Mouse (Mus musculus): ENCODE results near the gene Aox3.
A peak's percentile ranks its signal among the peaks of the same experiment; 100 is the strongest.

The Aox3 gene

GRCm38 (mm10) chr1:58112880-58113279 lies at the start of gene Aox3:
Gene Aox3 (plus strand): TSS chr1:58113130.
- peak; percentile 92 for ATAC-seq (ENCODE audit: low TSS enrichment)

GRCm38 (mm10) chr1:58065151-58065550 lies 47.8 kb upstream of the Aox3 start:
- ATAC-seq (ENCODE audit: low TSS enrichment) = no peak

GRCm38 (mm10) chr1:58065606-58066005 lies 47.3 kb upstream of the Aox3 start:
- no peak for ATAC-seq (ENCODE audit: low TSS enrichment)

- no peak for ATAC-seq (ENCODE audit: low TSS enrichment)
Observed at GRCm38 (mm10) chr1:58069181-58069580, 43.7 kb upstream of the Aox3 start.

- ATAC-seq (ENCODE audit: low TSS enrichment) = peak; percentile 55; the same call in 1 of the 2 replicates
Observed at GRCm38 (mm10) chr1:58070091-58070490, 42.8 kb upstream of the Aox3 start.

- no peak for ATAC-seq (ENCODE audit: low TSS enrichment)
Observed at GRCm38 (mm10) chr1:58071006-58071405, 41.9 kb upstream of the Aox3 start.

GRCm38 (mm10) chr1:58071509-58071908 lies 41.4 kb upstream of the Aox3 start:
- ATAC-seq (ENCODE audit: low TSS enrichment) = no peak

- no peak for ATAC-seq (ENCODE audit: low TSS enrichment)
Observed at GRCm38 (mm10) chr1:58072416-58072815, 40.5 kb upstream of the Aox3 start.

GRCm38 (mm10) chr1:58072991-58073730 lies 39.8 kb upstream of the Aox3 start:
- no peak for ATAC-seq (ENCODE audit: low TSS enrichment)

- ATAC-seq (ENCODE audit: low TSS enrichment) = no peak
Observed at GRCm38 (mm10) chr1:58074266-58074665, 38.7 kb upstream of the Aox3 start.

- ATAC-seq (ENCODE audit: low TSS enrichment) = no peak
Observed at GRCm38 (mm10) chr1:58077882-58078281, 35.0 kb upstream of the Aox3 start.

GRCm38 (mm10) chr1:58078390-58078789 lies 34.5 kb upstream of the Aox3 start:
- ATAC-seq (ENCODE audit: low TSS enrichment) = no peak

GRCm38 (mm10) chr1:58079689-58080088 lies 33.2 kb upstream of the Aox3 start:
- no peak for ATAC-seq (ENCODE audit: low TSS enrichment)

GRCm38 (mm10) chr1:58080446-58080845 lies 32.5 kb upstream of the Aox3 start:
- no peak for ATAC-seq (ENCODE audit: low TSS enrichment)

GRCm38 (mm10) chr1:58081356-58081755 lies 31.6 kb upstream of the Aox3 start:
- no peak for ATAC-seq (ENCODE audit: low TSS enrichment)

GRCm38 (mm10) chr1:58089316-58089715 lies 23.6 kb upstream of the Aox3 start:
- ATAC-seq (ENCODE audit: low TSS enrichment) = no peak

GRCm38 (mm10) chr1:58090191-58090590 lies 22.7 kb upstream of the Aox3 start:
- peak; percentile 38; the same call in 1 of the 2 replicates for ATAC-seq (ENCODE audit: low TSS enrichment)

- no peak for ATAC-seq (ENCODE audit: low TSS enrichment)
Observed at GRCm38 (mm10) chr1:58091213-58091612, 21.7 kb upstream of the Aox3 start.

GRCm38 (mm10) chr1:58091992-58092560 lies 20.9 kb upstream of the Aox3 start:
- ATAC-seq (ENCODE audit: low TSS enrichment) = no peak

- ATAC-seq (ENCODE audit: low TSS enrichment) = no peak
Observed at GRCm38 (mm10) chr1:58097338-58097737, 15.6 kb upstream of the Aox3 start.

GRCm38 (mm10) chr1:58099119-58099518 lies 13.8 kb upstream of the Aox3 start:
- no peak for ATAC-seq (ENCODE audit: low TSS enrichment)

GRCm38 (mm10) chr1:58101531-58102146 lies 11.3 kb upstream of the Aox3 start:
- no peak for ATAC-seq (ENCODE audit: low TSS enrichment)

- no peak for ATAC-seq (ENCODE audit: low TSS enrichment)
Observed at GRCm38 (mm10) chr1:58102494-58102893, 10.4 kb upstream of the Aox3 start.

Data from frontal cortex, adult (tissue).